Mouse (Mus musculus): ENCODE measurements around the gene Myl9.
"Not testable (repeated sequence)": the region's sequence is repeated elsewhere in the genome, so short reads cannot be mapped to it uniquely, and the experiment has no call there.

Myl9 gene

GRCm38 (mm10) chr2:156787090-156787775 is 12.0 kb downstream of the Myl9 start:
- no peak for DNase-seq

- DNase-seq, result no peak
These were observed 12.5 kb downstream of the Myl9 start for GRCm38 (mm10) chr2:156787776-156788105.

- no peak for DNase-seq
These were observed 13.6 kb downstream of the Myl9 start for GRCm38 (mm10) chr2:156788836-156789235.

GRCm38 (mm10) chr2:156798516-156798915 is 23.3 kb downstream of the Myl9 start:
- DNase-seq, result peak; percentile 17

GRCm38 (mm10) chr2:156801045-156801444 is 25.8 kb downstream of the Myl9 start:
- DNase-seq, result no peak

GRCm38 (mm10) chr2:156802116-156802515 is 26.9 kb downstream of the Myl9 start:
- DNase-seq, result not testable (repeated sequence)

- no peak for DNase-seq
These were observed 28.6 kb downstream of the Myl9 start for GRCm38 (mm10) chr2:156803698-156804372.

GRCm38 (mm10) chr2:156804589-156804988 is 29.4 kb downstream of the Myl9 start:
- DNase-seq, result no peak

GRCm38 (mm10) chr2:156806886-156807285 is 31.7 kb downstream of the Myl9 start:
- DNase-seq, result no peak

GRCm38 (mm10) chr2:156809579-156809978 is 34.4 kb downstream of the Myl9 start:
- DNase-seq, result peak; percentile 53

GRCm38 (mm10) chr2:156810716-156811115 is 35.5 kb downstream of the Myl9 start:
- peak; percentile 14 for DNase-seq

GRCm38 (mm10) chr2:156811556-156811955 is 36.3 kb downstream of the Myl9 start:
- no peak for DNase-seq

GRCm38 (mm10) chr2:156814344-156814801 is 39.2 kb downstream of the Myl9 start:
- DNase-seq, result peak; percentile 61

GRCm38 (mm10) chr2:156814893-156815292 is 39.7 kb downstream of the Myl9 start:
- DNase-seq, result no peak

- DNase-seq, result no peak
These were observed 40.2 kb downstream of the Myl9 start for GRCm38 (mm10) chr2:156815412-156815811.

GRCm38 (mm10) chr2:156816116-156816515 is 40.9 kb downstream of the Myl9 start:
- no peak for DNase-seq

- not testable (repeated sequence) for DNase-seq
These were observed 49.9 kb downstream of the Myl9 start for GRCm38 (mm10) chr2:156825128-156825527.

Measured in kidney, adult 11 months (tissue).